Mouse (Mus musculus) CH12.LX (cell line): Measurements from ENCODE around the gene Klrb1b. TPM values are rescaled to one million over a fixed set of nuclear protein-coding genes. Genes with fewer than 3 reads are reported as not detected.

Experiments
- DNase-seq: peaks from one replicate; pipeline ENCODE4 v3.0.0-alpha.2; 2013; ENCODE audit errors: extremely low read depth
- H3K27ac ChIP-seq: 2 replicates; pipeline ENCODE4 v1.5.1; 2012; ENCODE audit warnings: low read depth, mild to moderate bottlenecking, control low read depth, moderate library complexity; ENCODE audit not compliant: insufficient read depth
- H3K27me3 ChIP-seq: replicated peaks from 2 replicates; pipeline ENCODE3; 2012; ENCODE audit warnings: inconsistent platforms
- H3K36me3 ChIP-seq, 2 experiments: replicated peaks in 1 of 2; 2 replicates each; pipeline versions ENCODE3 to v1.6.1; 2012; ENCODE audit warnings: inconsistent platforms in 1 of 2, low read length in 1 of 2, mild to moderate bottlenecking in 1 of 2, mixed read lengths in 1 of 2, moderate library complexity in 1 of 2; ENCODE audit not compliant: control insufficient read depth in 1 of 2, insufficient read depth in 1 of 2
- H3K4me1 ChIP-seq, 2 experiments: 2 replicates each; pipeline ENCODE4 v1.6.1; 2012; ENCODE audit warnings: inconsistent platforms in 1 of 2, moderate library complexity in 1 of 2; ENCODE audit not compliant: insufficient read depth in 2 of 2, control insufficient read depth in 1 of 2
- H3K4me2 ChIP-seq: 2 replicates; pipeline ENCODE4 v1.6.1; 2012; ENCODE audit warnings: low read depth, mild to moderate bottlenecking, control low read depth; ENCODE audit not compliant: poor library complexity, insufficient read depth, severe bottlenecking
- H3K4me3 ChIP-seq, 3 experiments: fragments of 150-350 bp in 1 of 3; sonication (generic) in 1 of 3; replicated peaks in 1 of 3; 2 replicates each; pipeline versions ENCODE3 to v1.5.1; 2011 to 2012; ENCODE audit warnings: low read depth in 2 of 3, low read length in 2 of 3, mild to moderate bottlenecking in 2 of 3, moderate library complexity in 2 of 3, control low read depth in 1 of 3, improper control_type of control experiment in 1 of 3, inconsistent platforms in 1 of 3, mixed read lengths in 1 of 3; ENCODE audit not compliant: poor library complexity in 1 of 3
- H3K79me2 ChIP-seq: replicated peaks from 2 replicates; pipeline ENCODE4 v1.6.1; 2012; ENCODE audit warnings: mild to moderate bottlenecking, moderate library complexity; ENCODE audit not compliant: control insufficient read depth, poor library complexity, insufficient read depth, severe bottlenecking; ENCODE audit errors: extremely low read depth
- H3K9ac ChIP-seq: 2 replicates; pipeline ENCODE4 v1.6.1; 2012; ENCODE audit warnings: low read depth, mild to moderate bottlenecking, control low read depth, moderate library complexity; ENCODE audit not compliant: insufficient read depth
- H3K9me3 ChIP-seq: replicated peaks from 2 replicates; pipeline ENCODE3; 2012; ENCODE audit warnings: low read length, inconsistent platforms, mixed read lengths
- CHD2 ChIP-seq: IDR thresholded peaks from 2 replicates; pipeline ENCODE4 v1.6.1; 2011; ENCODE audit warnings: low read length, improper control_type of control experiment
- E2F4 ChIP-seq: IDR thresholded peaks from 2 replicates; pipeline ENCODE4 v1.6.1; 2011; ENCODE audit warnings: low read depth, low read length, improper control_type of control experiment; ENCODE audit not compliant: insufficient replicate concordance
- ELF1 ChIP-seq: IDR thresholded peaks from 2 replicates; pipeline ENCODE4 v1.6.1; 2014; ENCODE audit warnings: low read depth, mild to moderate bottlenecking, inconsistent platforms, low read length, improper control_type of control experiment
- EP300 ChIP-seq: IDR thresholded peaks from 2 replicates; pipeline ENCODE4 v1.6.1; 2011; ENCODE audit warnings: low read length, improper control_type of control experiment
- GABPA ChIP-seq: IDR thresholded peaks from 2 replicates; pipeline ENCODE4 v1.6.1; 2012; ENCODE audit warnings: low read depth, low read length, improper control_type of control experiment, inconsistent platforms; ENCODE audit not compliant: insufficient replicate concordance
- HCFC1 ChIP-seq: IDR thresholded peaks from 2 replicates; pipeline ENCODE4 v1.6.1; 2012; ENCODE audit warnings: low read depth, mild to moderate bottlenecking, inconsistent platforms, low read length, improper control_type of control experiment
- IRF4 ChIP-seq: IDR thresholded peaks from 2 replicates; pipeline ENCODE4 v1.6.1; 2014; ENCODE audit warnings: low read depth, mild to moderate bottlenecking, inconsistent platforms, low read length, improper control_type of control experiment
- JUN ChIP-seq: IDR thresholded peaks from 2 replicates; pipeline ENCODE4 v1.6.1; 2011; ENCODE audit warnings: low read depth, mild to moderate bottlenecking, low read length, improper control_type of control experiment, moderate library complexity; ENCODE audit not compliant: insufficient read depth
- JUND ChIP-seq: conservative IDR thresholded peaks from 2 replicates; pipeline ENCODE4 v1.6.1; 2011; ENCODE audit warnings: low read depth, low read length, improper control_type of control experiment
- KAT2A ChIP-seq: IDR thresholded peaks from 2 replicates; pipeline ENCODE4 v1.6.1; 2012; ENCODE audit warnings: low read length, improper control_type of control experiment, inconsistent platforms; ENCODE audit not compliant: insufficient replicate concordance
- MAFK ChIP-seq: IDR thresholded peaks from 2 replicates; pipeline ENCODE4 v1.6.1; 2011; ENCODE audit warnings: low read length, improper control_type of control experiment; ENCODE audit not compliant: insufficient replicate concordance
- MAX ChIP-seq: IDR thresholded peaks from 2 replicates; pipeline ENCODE4 v1.6.1; 2011; ENCODE audit warnings: low read length, improper control_type of control experiment
- MAZ ChIP-seq: IDR thresholded peaks from 2 replicates; pipeline ENCODE4 v1.6.1; 2012; ENCODE audit warnings: low read depth, mild to moderate bottlenecking, inconsistent platforms, low read length, improper control_type of control experiment, moderate library complexity
- MXI1 ChIP-seq: IDR thresholded peaks from 2 replicates; pipeline ENCODE4 v1.6.1; 2011; ENCODE audit warnings: mild to moderate bottlenecking, low read depth, low read length, improper control_type of control experiment
- MYC ChIP-seq: IDR thresholded peaks from 2 replicates; pipeline ENCODE4 v1.6.1; 2011; ENCODE audit warnings: low read depth, mild to moderate bottlenecking, improper control_type of control experiment, low read length
- NELFE ChIP-seq: IDR thresholded peaks from 2 replicates; pipeline ENCODE4 v1.6.1; 2011; ENCODE audit warnings: low read depth, low read length, improper control_type of control experiment
- NRF1 ChIP-seq: IDR thresholded peaks from 2 replicates; pipeline ENCODE4 v1.6.1; 2014; ENCODE audit warnings: low read depth, mild to moderate bottlenecking, inconsistent platforms, low read length, improper control_type of control experiment, moderate library complexity
- PAX5 ChIP-seq: IDR thresholded peaks from 2 replicates; pipeline ENCODE4 v1.6.1; 2012; ENCODE audit warnings: low read length, inconsistent platforms, mixed read lengths
- POLR2A ChIP-seq: IDR thresholded peaks from 2 replicates; pipeline ENCODE4 v1.6.1; 2011; ENCODE audit warnings: low read depth, mild to moderate bottlenecking, improper control_type of control experiment, low read length
- POLR2AphosphoS2 ChIP-seq: IDR thresholded peaks from 2 replicates; pipeline ENCODE4 v1.6.1; 2011; ENCODE audit warnings: low read depth, low read length, improper control_type of control experiment
- RAD21 ChIP-seq: IDR thresholded peaks from 2 replicates; pipeline ENCODE4 v1.6.1; 2011; ENCODE audit warnings: low read depth, mild to moderate bottlenecking, low read length, improper control_type of control experiment, moderate library complexity
- SIN3A ChIP-seq: IDR thresholded peaks from 2 replicates; pipeline ENCODE4 v1.6.1; 2012; ENCODE audit warnings: low read length, improper control_type of control experiment, inconsistent platforms
- SMC3 ChIP-seq: IDR thresholded peaks from 2 replicates; pipeline ENCODE4 v1.6.1; 2011; ENCODE audit warnings: low read depth, low read length, improper control_type of control experiment
- TBP ChIP-seq: conservative IDR thresholded peaks from 2 replicates; pipeline ENCODE4 v1.6.1; 2011; ENCODE audit warnings: low read depth, low read length, improper control_type of control experiment
- TCF12 ChIP-seq: IDR thresholded peaks from 2 replicates; pipeline ENCODE4 v1.6.1; 2014; ENCODE audit warnings: low read depth, mild to moderate bottlenecking, inconsistent platforms, low read length, improper control_type of control experiment
- UBTF ChIP-seq: IDR thresholded peaks from 2 replicates; pipeline ENCODE4 v1.6.1; 2012; ENCODE audit warnings: low read depth, mild to moderate bottlenecking, inconsistent platforms, low read length, improper control_type of control experiment, moderate library complexity
- USF1 ChIP-seq: IDR thresholded peaks from 2 replicates; pipeline ENCODE4 v1.6.1; 2014; ENCODE audit warnings: low read depth, mild to moderate bottlenecking, inconsistent platforms, low read length, improper control_type of control experiment
- USF2 ChIP-seq: conservative IDR thresholded peaks from 2 replicates; pipeline ENCODE4 v1.6.1; 2011; ENCODE audit warnings: low read depth, low read length, improper control_type of control experiment
- ZC3H11A ChIP-seq: IDR thresholded peaks from 2 replicates; pipeline ENCODE4 v1.6.1; 2012; ENCODE audit warnings: low read depth, mild to moderate bottlenecking, inconsistent platforms, low read length, improper control_type of control experiment
- ZKSCAN1 ChIP-seq: IDR thresholded peaks from 2 replicates; pipeline ENCODE4 v1.6.1; 2012; ENCODE audit warnings: low read depth, inconsistent platforms, low read length, improper control_type of control experiment, borderline replicate concordance
- ZNF384 ChIP-seq: IDR thresholded peaks from 2 replicates; pipeline ENCODE4 v1.6.1; 2012; ENCODE audit warnings: low read depth, low read length, improper control_type of control experiment, inconsistent platforms
- dilution Hi-C: fragments of 300-500 bp; cut with MboI; formaldehyde crosslinking; loops from 2 replicates; pipeline ENCODE4 v1.14.3; 2020; ENCODE audit warnings: low sequenced_read_pairs; ENCODE audit not compliant: extremely low pct_unique_long_range_greater_than_20kb, extremely low pct_ligation_motif_present
- in situ Hi-C: fragments of 300-500 bp; cut with MboI; formaldehyde crosslinking; loops from 3 replicates; pipeline ENCODE4 v1.14.3; 2019; ENCODE audit warnings: low sequenced_read_pairs, low pct_ligation_motif_present, low pct_unique_long_range_greater_than_20kb, mixed read lengths
- polyA plus RNA-seq: library from polyadenylated mRNA; unstranded; fragments of >175 nt; gene quantifications from 2 replicates; pipeline ENCODE4 v1.2.1, GENCODE M21; 2012; ENCODE audit warnings: low read depth; ENCODE audit not compliant: insufficient read length
- total RNA-seq, 2 experiments: library from RNA; depleted of rRNA; stranded (reverse); fragments of 300-350 nt in 1 of 2; fragments of >200 nt in 1 of 2; gene quantifications; 2 replicates each; pipeline ENCODE4 v1.2.3; 2012 to 2014

The Klrb1b gene
- total and polyA plus RNA-seq, 3 experiments: not detected

DNA sequence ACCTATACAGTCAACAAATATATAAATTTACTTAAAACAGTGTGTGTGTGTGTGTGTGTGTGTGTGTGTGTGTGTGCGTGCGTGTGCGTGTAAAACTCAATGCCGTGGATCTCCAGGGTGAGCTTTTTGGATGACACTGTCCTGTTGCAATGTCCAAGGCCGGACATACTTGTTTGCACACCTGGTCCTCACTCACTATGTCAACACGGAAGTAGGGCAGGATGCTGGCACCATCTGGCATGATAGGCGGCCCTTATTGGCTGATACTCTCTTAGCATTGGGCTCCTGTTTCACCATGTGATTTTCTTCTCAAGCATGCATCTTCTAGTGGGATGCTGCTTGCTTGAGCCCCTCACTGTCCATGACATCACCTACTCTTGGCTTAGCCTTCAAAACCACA lies 13.8 kb upstream of the Klrb1b start:
- H3K36me3 ChIP-seq: no peaks in the 10 kb centered on the region
- peak; percentile 76 for DNase-seq
- H3K9me3 ChIP-seq: no peaks in the 10 kb centered on the region
- H3K27ac ChIP-seq: no peak overlapping the region
- H3K27me3 ChIP-seq: no peaks in the 10 kb centered on the region
- peak; percentile 93 for TF ChIP-seq ELF1
- no peak for TF ChIP-seq KAT2A
- no peak for TF ChIP-seq NRF1
- TF ChIP-seq MYC: peak; percentile 39; the same call in 1 of the 2 replicates
- TF ChIP-seq MAX: 0 out of 2 replicates have a peak, but pooled peaks have one; percentile 41
- TF ChIP-seq SIN3A: peak; percentile 15; the same call in 1 of the 2 replicates
- peak; percentile 47 for TF ChIP-seq USF1
- TF ChIP-seq MAZ: no peak
- H3K79me2 ChIP-seq: no peaks in the 10 kb centered on the region
- peak overlapping the region; percentile 14 to 91 (median 71) for H3K4me3 ChIP-seq
- no peak overlapping the region for H3K9ac ChIP-seq
- dilution Hi-C loops: no loop called here
- H3K4me2 ChIP-seq: peak overlapping the region; percentile 75
- H3K4me1 ChIP-seq: peaks cover 8 to 43% of the 10 kb centered on the region in 2 experiments
- in situ Hi-C loops: loop anchor here (5.0 to 25.0 kb wide), 4 partner anchors 33 to 522 kb away; no protein-coding TSS in a partner anchor

DNA sequence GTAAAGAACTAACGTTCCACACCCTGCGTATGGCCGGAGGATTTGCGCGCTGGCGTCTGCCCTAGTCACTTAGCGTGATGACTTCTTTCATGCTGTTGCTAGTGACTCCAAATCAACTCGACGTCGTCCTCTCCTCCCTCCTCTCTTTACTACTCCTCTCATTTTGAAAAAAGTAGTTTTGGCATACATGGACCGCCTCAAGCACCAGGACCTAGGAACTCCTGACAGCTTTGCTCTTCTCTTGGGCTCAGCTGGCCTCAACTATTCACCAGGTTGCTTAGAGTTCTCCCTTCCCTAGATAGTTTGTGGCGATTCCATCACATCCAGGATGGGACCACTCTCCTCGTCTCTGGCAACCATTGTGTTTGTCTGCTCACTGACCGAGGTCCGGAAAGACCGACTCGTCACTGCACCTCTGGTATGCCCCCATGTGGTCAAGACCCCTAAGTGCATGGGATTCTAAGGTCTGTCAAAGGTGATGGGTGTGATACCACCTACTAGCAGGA lies 13.2 kb upstream of the Klrb1b start:
- dilution Hi-C loops: no loop called here
- DNase-seq: peak; percentile 96
- no peaks in the 10 kb centered on the region for H3K79me2 ChIP-seq
- H3K27ac ChIP-seq: peak overlapping the region; percentile 91
- H3K9ac ChIP-seq: peak overlapping the region; percentile 74
- in situ Hi-C loops: loop anchor here (25.0 kb wide), 1 partner anchor 523 kb away; no protein-coding TSS in a partner anchor
- H3K36me3 ChIP-seq: no peaks in the 10 kb centered on the region
- H3K4me1 ChIP-seq: peaks cover 4 to 41% of the 10 kb centered on the region in 2 experiments; a peak in 3 of 4 replicates
- no peaks in the 10 kb centered on the region for H3K9me3 ChIP-seq
- peak overlapping the region; percentile 71 to 91 (median 76) for H3K4me3 ChIP-seq
- H3K27me3 ChIP-seq: no peaks in the 10 kb centered on the region
- peak overlapping the region; percentile 75 for H3K4me2 ChIP-seq
- TF ChIP-seq USF1: no peak
- TF ChIP-seq MYC: 0 out of 2 replicates have a peak, but pooled peaks have one; percentile 52
- 0 out of 2 replicates have a peak, but pooled peaks have one; percentile 42 for TF ChIP-seq EP300
- TF ChIP-seq RAD21: peak; percentile 74
- TF ChIP-seq GABPA: no peak
- peak; percentile 51; the same call in 1 of the 2 replicates for TF ChIP-seq ZNF384
- TF ChIP-seq MXI1: peak; percentile 46; the same call in 1 of the 2 replicates
- TF ChIP-seq TCF12: peak; percentile 65
- peak; percentile 93 for TF ChIP-seq SMC3
- TF ChIP-seq JUN: no peak; the same call in 1 of the 2 replicates
- TF ChIP-seq ZKSCAN1: no peak
- TF ChIP-seq MAX: peak; percentile 68
- peak; percentile 58 for TF ChIP-seq POLR2A
- TF ChIP-seq CHD2: no peak
- 0 out of 2 replicates have a peak, but pooled peaks have one; percentile 3 for TF ChIP-seq ZC3H11A
- TF ChIP-seq MAFK: no peak
- no peak for TF ChIP-seq UBTF
- TF ChIP-seq HCFC1: 0 out of 2 replicates have a peak, but pooled peaks have one; percentile 40
- peak; percentile 88 for TF ChIP-seq SIN3A
- TF ChIP-seq IRF4: peak; percentile 5
- TF ChIP-seq JUND: peak; percentile 56; the same call in 1 of the 2 replicates
- no peak for TF ChIP-seq POLR2AphosphoS2
- TF ChIP-seq USF2: no peak
- TF ChIP-seq TBP: no peak
- TF ChIP-seq PAX5: no peak
- TF ChIP-seq NELFE: peak; percentile 76
- TF ChIP-seq NRF1: peak; percentile 28; the same call in 1 of the 2 replicates
- no peak for TF ChIP-seq E2F4
